Mouse (Mus musculus) bone marrow macrophage, adult 2 months (primary cell): ENCODE measurements around the gene Pltp.

ENCODE experiments used
- CTCF ChIP-seq: IDR thresholded peaks from 2 replicates; pipeline ENCODE4 v1.5.1; 2012; ENCODE audit warnings: low read depth, mild to moderate bottlenecking, low read length, moderate library complexity
- POLR2A ChIP-seq: IDR thresholded peaks from 2 replicates; pipeline ENCODE4 v1.6.1; 2012; ENCODE audit warnings: mild to moderate bottlenecking, low read depth, low read length, borderline replicate concordance

DNA sequence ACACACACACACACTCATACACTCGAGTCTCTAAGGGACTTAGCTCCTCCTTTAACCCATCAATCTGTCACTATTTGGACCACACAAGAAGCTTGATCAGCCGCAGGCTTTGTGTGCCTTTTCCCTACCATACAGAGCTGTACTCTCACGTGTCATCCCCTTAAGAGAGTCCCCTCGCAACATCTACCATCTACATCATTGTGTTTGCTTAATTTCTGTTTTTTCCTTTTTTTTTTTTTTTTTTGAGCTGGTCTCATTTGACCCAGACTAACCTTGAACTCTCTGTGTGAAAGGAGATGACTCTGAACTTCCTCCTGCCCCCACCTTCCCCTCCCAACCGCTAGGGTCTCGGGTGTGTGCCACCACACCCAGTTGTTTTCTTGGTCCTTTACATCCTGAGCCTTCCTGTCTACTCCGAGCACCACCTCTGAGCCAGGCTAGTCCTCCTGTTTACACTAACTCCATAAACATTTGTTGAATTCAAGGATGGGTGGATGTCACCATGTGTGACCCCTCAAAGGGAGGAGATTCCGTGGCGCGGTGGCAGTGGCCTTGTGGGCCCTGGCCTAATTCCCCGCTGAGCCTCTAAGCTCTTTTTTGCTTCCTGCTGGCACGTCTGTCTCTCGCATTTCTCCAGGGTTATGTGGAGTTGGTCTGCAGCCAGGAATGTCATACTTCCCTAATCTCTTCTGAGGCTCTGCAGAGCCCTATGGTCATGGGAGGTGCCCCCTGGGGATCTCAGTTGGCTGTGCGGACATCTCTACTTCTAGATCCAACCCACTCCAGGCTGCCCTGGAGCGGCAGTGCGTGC lies 9.4 kb upstream of the Pltp start:
- no peak for TF ChIP-seq POLR2A
- no peak for TF ChIP-seq CTCF
